Mouse (Mus musculus): ENCODE results near the gene Cerk. TPM values are rescaled to one million over a fixed set of nuclear protein-coding genes. Genes with fewer than 3 reads are reported as not detected.
A peak's percentile ranks its signal among the peaks of the same experiment; 100 is the strongest.

The Cerk gene
- polyA plus RNA-seq, 2 experiments: 18.0 to 20.4 TPM

- TF ChIP-seq POLR2A (IDR thresholded peaks at IDR 0.05; ENCODE audit: borderline replicate concordance, extremely low read depth, insufficient read depth, insufficient read length): no peak
- no peak overlapping the region for H3K27ac ChIP-seq (replicated peaks; ENCODE audit: low read depth, low read length)
- no peaks in the 10 kb centered on the region for H3K9me3 ChIP-seq (ENCODE audit: control insufficient read depth, low read length)
- no peak for ATAC-seq (ENCODE audit: low FRiP score, low read depth)
- H3K9ac ChIP-seq (ENCODE audit: low read depth, low read length, severe bottlenecking): no peak overlapping the region
- no peak overlapping the region for H3K4me2 ChIP-seq (replicated peaks; ENCODE audit: low read depth, low read length, severe bottlenecking)
- H3K4me3 ChIP-seq (replicated peaks; ENCODE audit: low read length): no peak overlapping the region
- 81% methylated on average over 10 of the region's 10 CpGs for WGBS
- no peaks in the 10 kb centered on the region for H3K27me3 ChIP-seq (ENCODE audit: control insufficient read depth, insufficient read depth, low read length)
- H3K4me1 ChIP-seq (ENCODE audit: control insufficient read depth, insufficient read depth, low read length): no peaks in the 10 kb centered on the region
- H3K36me3 ChIP-seq (ENCODE audit: control insufficient read depth, insufficient read depth, low read length): peaks cover 33% of the 10 kb centered on the region
- no peak for DNase-seq (ENCODE audit: low spot score)
These were observed 25.0 kb downstream of the Cerk start for GRCm38 (mm10) chr15:86160906-86161305.

GRCm38 (mm10) chr15:86159719-86160118, 26.2 kb downstream of the Cerk start:
- whole genome bisulfite sequencing: 92% methylated on average over 5 of the region's 5 CpGs
- H3K36me3 ChIP-seq (ENCODE audit: control insufficient read depth, insufficient read depth, low read length): peaks cover 35% of the 10 kb centered on the region
- ATAC-seq (ENCODE audit: low FRiP score, low read depth) (no peak), DNase-seq (ENCODE audit: low spot score) (no peak)
- H3K4me2 ChIP-seq (replicated peaks; ENCODE audit: low read depth, low read length, severe bottlenecking): no peak overlapping the region
- no peak overlapping the region for H3K9ac ChIP-seq (ENCODE audit: low read depth, low read length, severe bottlenecking)
- H3K4me1 ChIP-seq (ENCODE audit: control insufficient read depth, insufficient read depth, low read length): no peaks in the 10 kb centered on the region
- H3K27me3 ChIP-seq (ENCODE audit: control insufficient read depth, insufficient read depth, low read length): no peaks in the 10 kb centered on the region
- no peak overlapping the region for H3K4me3 ChIP-seq (replicated peaks; ENCODE audit: low read length)
- no peak overlapping the region for H3K27ac ChIP-seq (replicated peaks; ENCODE audit: low read depth, low read length)
- H3K9me3 ChIP-seq (ENCODE audit: control insufficient read depth, low read length): no peaks in the 10 kb centered on the region
- TF ChIP-seq POLR2A (IDR thresholded peaks at IDR 0.05; ENCODE audit: borderline replicate concordance, extremely low read depth, insufficient read depth, insufficient read length): no peak

GRCm38 (mm10) chr15:86159093-86159492, 26.8 kb downstream of the Cerk start:
- no peaks in the 10 kb centered on the region for H3K9me3 ChIP-seq (ENCODE audit: control insufficient read depth, low read length)
- no peaks in the 10 kb centered on the region for H3K4me1 ChIP-seq (ENCODE audit: control insufficient read depth, insufficient read depth, low read length)
- peaks cover 38% of the 10 kb centered on the region for H3K36me3 ChIP-seq (ENCODE audit: control insufficient read depth, insufficient read depth, low read length)
- 79% methylated on average over 16 of the region's 16 CpGs for WGBS
- DNase-seq (ENCODE audit: low spot score) (no peak), ATAC-seq (ENCODE audit: low FRiP score, low read depth) (no peak)
- no peak overlapping the region for H3K27ac ChIP-seq (replicated peaks; ENCODE audit: low read depth, low read length)
- H3K27me3 ChIP-seq (ENCODE audit: control insufficient read depth, insufficient read depth, low read length): no peaks in the 10 kb centered on the region
- no peak overlapping the region for H3K4me2 ChIP-seq (replicated peaks; ENCODE audit: low read depth, low read length, severe bottlenecking)
- H3K4me3 ChIP-seq (replicated peaks; ENCODE audit: low read length): no peak overlapping the region
- no peak overlapping the region for H3K9ac ChIP-seq (ENCODE audit: low read depth, low read length, severe bottlenecking)
- no peak for TF ChIP-seq POLR2A (IDR thresholded peaks at IDR 0.05; ENCODE audit: borderline replicate concordance, extremely low read depth, insufficient read depth, insufficient read length)

- 88% methylated on average over 5 of the region's 5 CpGs for WGBS
- no peak overlapping the region for H3K9ac ChIP-seq (ENCODE audit: low read depth, low read length, severe bottlenecking)
- H3K4me3 ChIP-seq (replicated peaks; ENCODE audit: low read length): no peak overlapping the region
- H3K9me3 ChIP-seq (ENCODE audit: control insufficient read depth, low read length): no peaks in the 10 kb centered on the region
- no peaks in the 10 kb centered on the region for H3K27me3 ChIP-seq (ENCODE audit: control insufficient read depth, insufficient read depth, low read length)
- ATAC-seq (ENCODE audit: low FRiP score, low read depth) (no peak), DNase-seq (ENCODE audit: low spot score) (no peak)
- no peaks in the 10 kb centered on the region for H3K4me1 ChIP-seq (ENCODE audit: control insufficient read depth, insufficient read depth, low read length)
- peaks cover 27% of the 10 kb centered on the region for H3K36me3 ChIP-seq (ENCODE audit: control insufficient read depth, insufficient read depth, low read length)
- H3K27ac ChIP-seq (replicated peaks; ENCODE audit: low read depth, low read length): no peak overlapping the region
- H3K4me2 ChIP-seq (replicated peaks; ENCODE audit: low read depth, low read length, severe bottlenecking): no peak overlapping the region
- TF ChIP-seq POLR2A (IDR thresholded peaks at IDR 0.05; ENCODE audit: borderline replicate concordance, extremely low read depth, insufficient read depth, insufficient read length): no peak
These were observed 29.4 kb downstream of the Cerk start for GRCm38 (mm10) chr15:86156492-86156891.

GRCm38 (mm10) chr15:86153481-86153960, 32.4 kb downstream of the Cerk start:
- 82% methylated on average over 12 of the region's 12 CpGs for WGBS
- no peak for TF ChIP-seq POLR2A (IDR thresholded peaks at IDR 0.05; ENCODE audit: borderline replicate concordance, extremely low read depth, insufficient read depth, insufficient read length)
- Histone ChIP-seq H3K9me3 (ENCODE audit: control insufficient read depth, low read length) (no peaks in the 10 kb centered on the region), H3K36me3 (ENCODE audit: control insufficient read depth, insufficient read depth, low read length) (peaks cover 41% of the 10 kb centered on the region), H3K27ac (replicated peaks; ENCODE audit: low read depth, low read length) (no peak overlapping the region), H3K27me3 (ENCODE audit: control insufficient read depth, insufficient read depth, low read length) (no peaks in the 10 kb centered on the region), H3K4me1 (ENCODE audit: control insufficient read depth, insufficient read depth, low read length) (no peaks in the 10 kb centered on the region), H3K9ac (ENCODE audit: low read depth, low read length, severe bottlenecking) (no peak overlapping the region), H3K4me3 (replicated peaks; ENCODE audit: low read length) (no peak overlapping the region), H3K4me2 (replicated peaks; ENCODE audit: low read depth, low read length, severe bottlenecking) (no peak overlapping the region)
- ATAC-seq (ENCODE audit: low FRiP score, low read depth) (no peak), DNase-seq (ENCODE audit: low spot score) (no peak)

GRCm38 (mm10) chr15:86150593-86150992, 35.3 kb downstream of the Cerk start:
- Histone ChIP-seq H3K36me3 (ENCODE audit: control insufficient read depth, insufficient read depth, low read length) (peaks cover 58% of the 10 kb centered on the region), H3K27ac (replicated peaks; ENCODE audit: low read depth, low read length) (no peak overlapping the region), H3K9me3 (ENCODE audit: control insufficient read depth, low read length) (no peaks in the 10 kb centered on the region), H3K4me1 (ENCODE audit: control insufficient read depth, insufficient read depth, low read length) (no peaks in the 10 kb centered on the region), H3K4me3 (replicated peaks; ENCODE audit: low read length) (no peak overlapping the region), H3K9ac (ENCODE audit: low read depth, low read length, severe bottlenecking) (no peak overlapping the region), H3K4me2 (replicated peaks; ENCODE audit: low read depth, low read length, severe bottlenecking) (no peak overlapping the region), H3K27me3 (ENCODE audit: control insufficient read depth, insufficient read depth, low read length) (no peaks in the 10 kb centered on the region)
- ATAC-seq (ENCODE audit: low FRiP score, low read depth) (no peak), DNase-seq (ENCODE audit: low spot score) (peak; percentile 28)
- 69% methylated on average over 4 of the region's 4 CpGs for WGBS
- TF ChIP-seq POLR2A (IDR thresholded peaks at IDR 0.05; ENCODE audit: borderline replicate concordance, extremely low read depth, insufficient read depth, insufficient read length): no peak

All from limb, embryonic 14.5 days (tissue).